ENCODE assay signal across 8 mouse cellular contexts in genomic region chr16:30388522-30389209, GRCm38 (mm10). TPM values are rescaled to one million over a fixed set of nuclear protein-coding genes. Genes with fewer than 3 reads are reported as not detected.
DNase-seq lines count a peak whose midpoint lies in the region; ATAC-seq lines count a peak whose summit lies in the region.

No protein-coding gene starts in this region.

- DNase-seq in adrenal gland, adult 18-20 months (ENCODE audit: low spot score in 2 of 2) = peak; percentile 92 to 94
- DNase-seq in embryo, embryonic 10.5 days (ENCODE audit: low spot score) = peak; percentile 95
- peak; percentile 90 for DNase-seq in gastrocnemius, postnatal 14 days
- peak; percentile 85 to 95 for DNase-seq in left cerebral cortex, postnatal 10 days (ENCODE audit: extremely low spot score in 1 of 2, low spot score in 2 of 2)
- DNase-seq in right cerebral cortex, postnatal 10 days (ENCODE audit: low spot score in 2 of 2) = peak; percentile 94 to 95
- DNase-seq in urinary bladder, postnatal 14 days (ENCODE audit: low spot score) = peak; percentile 92

- intact Hi-C loops in gastrocnemius, postnatal 14 days (cut with DNase I; ENCODE audit: low total_unique reads) = no loop called here
- intact Hi-C loops in left cerebral cortex, postnatal 10 days (cut with DNase I) = loop anchor here (5.0 kb wide), 1 partner anchor 124 kb away; no protein-coding TSS in a partner anchor

- ATAC-seq in inflammation-experienced regulatory T-cells, adult 6 months = peak; percentile 76
- ATAC-seq in megakaryocyte progenitor cell, adult 5-6 weeks (replicated peaks; ENCODE audit: poor library complexity) = peak; percentile 73

RNA-seq across cellular contexts. Expression of gene Atp13a3, which starts 17.1 kb away (rescaled TPM):
- 10 to 100 TPM; 91.0 to 99.7 TPM for total RNA-seq in adrenal gland, adult 18-20 months (2021)
- 10 to 100 TPM; 62.2 to 76.9 TPM for total RNA-seq in gastrocnemius, postnatal 14 days (2021)
- polyA plus RNA-seq in inflammation-experienced regulatory T-cells, adult 6 months (2017; shearing (Covaris generic)) = 10 to 100 TPM in 2 of 3 experiments, 1 to 10 TPM in 1; 9.3 to 13.1 (median 12.9) TPM
- total RNA-seq in left cerebral cortex, postnatal 10 days (2021) = 10 to 100 TPM; 62.6 to 77.3 TPM
- 121 and 143 TPM in 2 replicates for total RNA-seq in megakaryocyte progenitor cell, adult 5-6 weeks (2015)
- total RNA-seq in megakaryocyte progenitor cell, adult 5-6 weeks (2017) = 70.9 and 100 TPM in 2 replicates

Comparison
In these comparisons a context has a peak if more than half of its experiments do, and no peak if none do; other contexts are left out.
1. Peak in every context shown above with its lines: DNase-seq and ATAC-seq.